Mouse (Mus musculus): ENCODE data around the gene Prop1.

The Prop1 gene

GRCm38 (mm10) chr11:50953665-50954064 lies at the start of gene Prop1:
TSS of gene Prop1 (minus strand) at chr11:50953765.
- no peak for DNase-seq

GRCm38 (mm10) chr11:51003296-51003695 lies 49.7 kb upstream of the Prop1 start, which contains the start of gene Olfr51:
TSS of gene Olfr51 (plus strand) at chr11:51003596.
- DNase-seq, result no peak

GRCm38 (mm10) chr11:50981667-50982066 lies 28.1 kb upstream of the Prop1 start, which contains the start of gene Olfr1377:
TSS of gene Olfr1377 (plus strand) at chr11:50981967.
- DNase-seq, result no peak

- DNase-seq, result no peak
Measured at GRCm38 (mm10) chr11:50977216-50977615, 23.7 kb upstream of the Prop1 start.

- no peak for DNase-seq
Measured at GRCm38 (mm10) chr11:50966230-50966629, 12.7 kb upstream of the Prop1 start, which contains the start of gene Olfr1378. TSS of gene Olfr1378 (plus strand) at chr11:50966530.

- DNase-seq, result no peak
Measured at GRCm38 (mm10) chr11:50964886-50965285, 11.3 kb upstream of the Prop1 start.

- DNase-seq, result no peak
Measured at GRCm38 (mm10) chr11:50952290-50952689, 1.3 kb downstream of the Prop1 start.

GRCm38 (mm10) chr11:50943506-50943905 lies 10.1 kb downstream of the Prop1 start, which contains the start of gene 4933414I15Rik:
TSS of gene 4933414I15Rik (minus strand) at chr11:50943765.
- DNase-seq, result no peak

GRCm38 (mm10) chr11:50942386-50942785 lies 11.2 kb downstream of the Prop1 start:
- DNase-seq, result no peak

- DNase-seq, result peak; percentile 21
Measured at GRCm38 (mm10) chr11:50939621-50940366, 13.8 kb downstream of the Prop1 start.

- DNase-seq, result no peak
Measured at GRCm38 (mm10) chr11:50938435-50938834, 15.1 kb downstream of the Prop1 start.

- no peak for DNase-seq
Measured at GRCm38 (mm10) chr11:50932040-50932439, 21.5 kb downstream of the Prop1 start.

- DNase-seq, result peak; percentile 92
Measured at GRCm38 (mm10) chr11:50931451-50931866, 22.1 kb downstream of the Prop1 start, which contains the start of gene Zfp354b. TSS of gene Zfp354b (minus strand) at chr11:50931633.

GRCm38 (mm10) chr11:50931021-50931420 lies 22.5 kb downstream of the Prop1 start:
- DNase-seq, result no peak

- DNase-seq, result peak; percentile 25
Measured at GRCm38 (mm10) chr11:50930469-50931014, 23.0 kb downstream of the Prop1 start.

- DNase-seq, result peak; percentile 93
Measured at GRCm38 (mm10) chr11:50915671-50916320, 37.8 kb downstream of the Prop1 start, which contains the start of gene Zfp2. TSS of gene Zfp2 (minus strand) at chr11:50916165.

GRCm38 (mm10) chr11:50914461-50914860 lies 39.1 kb downstream of the Prop1 start:
- no peak for DNase-seq

- no peak for DNase-seq
Measured at GRCm38 (mm10) chr11:50913301-50913700, 40.3 kb downstream of the Prop1 start.

- no peak for DNase-seq
Measured at GRCm38 (mm10) chr11:50908136-50908535, 45.4 kb downstream of the Prop1 start.
